Mouse (Mus musculus) left cerebral cortex, adult 11 months (tissue): ENCODE measurements around the gene Abcc3.

Source experiments
- DNase-seq: peaks from one replicate; pipeline ENCODE4 v3.0.0; 2022; ENCODE audit warnings: low spot score

Gene Abcc3

DNA sequence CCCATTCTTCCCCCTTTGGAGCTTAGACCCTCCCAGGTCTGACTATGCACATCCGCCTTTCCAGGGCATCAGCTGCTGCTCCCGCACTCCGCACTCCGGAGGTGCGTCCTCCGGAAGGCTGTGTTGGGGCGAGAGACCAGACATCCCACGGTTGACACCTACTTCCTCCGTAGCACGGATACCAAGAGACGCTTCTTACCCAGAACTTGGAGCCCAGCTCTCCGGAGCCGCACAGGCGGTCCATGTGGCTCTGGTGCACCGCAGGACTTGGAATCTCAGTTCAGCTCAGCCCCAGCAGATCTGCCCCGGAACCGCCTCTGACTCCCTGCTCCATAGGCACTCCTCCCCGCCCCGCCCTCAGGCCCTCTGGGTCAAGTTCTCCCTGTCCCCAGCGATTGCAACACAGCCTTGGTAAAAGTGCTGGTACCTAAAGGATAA, at the start of gene Abcc3:
Gene Abcc3, minus strand, starts transcription at position 326 of the 438 bp plus-strand sequence.
- no peak for DNase-seq

DNA sequence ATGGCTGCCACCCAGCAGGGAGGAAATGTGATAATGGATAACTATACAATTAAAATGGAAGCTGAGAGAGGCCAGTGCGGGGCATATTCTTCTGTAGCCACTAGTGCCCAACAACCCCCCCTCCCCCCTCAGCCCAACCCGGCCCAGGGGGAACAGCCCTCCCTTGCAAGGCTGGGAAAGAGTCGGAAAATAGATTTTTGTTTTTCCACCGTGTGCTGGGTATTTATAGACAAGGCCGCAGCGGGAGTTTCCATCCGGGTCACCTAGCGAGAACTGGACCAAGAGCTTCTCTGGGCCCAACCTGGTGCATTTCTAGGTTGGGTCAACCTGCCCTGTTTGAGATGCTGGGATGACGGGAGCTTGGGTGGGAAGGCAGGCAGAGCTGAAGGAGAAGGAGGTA, 49.0 kb upstream of the Abcc3 start:
- DNase-seq = no peak

DNA sequence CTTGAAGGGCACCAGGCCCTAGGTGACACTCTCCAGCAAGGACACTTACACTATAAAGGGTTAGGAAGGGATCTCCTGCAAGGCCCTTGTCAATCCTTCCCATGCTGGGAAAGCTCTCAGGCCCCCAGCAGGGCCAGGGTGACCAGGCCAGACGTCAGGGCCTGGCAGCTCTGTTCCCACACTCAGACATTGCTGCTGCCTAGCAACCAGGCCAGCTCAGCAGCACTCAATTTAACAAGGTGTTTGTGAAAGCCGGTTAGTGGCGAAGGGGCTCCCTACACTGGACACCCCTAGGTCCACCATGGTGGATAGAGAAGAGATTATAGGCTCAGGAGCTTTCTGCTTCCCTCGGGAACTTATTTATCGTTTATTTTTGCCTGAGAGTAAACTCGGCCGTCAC, 48.3 kb upstream of the Abcc3 start:
- no peak for DNase-seq

DNA sequence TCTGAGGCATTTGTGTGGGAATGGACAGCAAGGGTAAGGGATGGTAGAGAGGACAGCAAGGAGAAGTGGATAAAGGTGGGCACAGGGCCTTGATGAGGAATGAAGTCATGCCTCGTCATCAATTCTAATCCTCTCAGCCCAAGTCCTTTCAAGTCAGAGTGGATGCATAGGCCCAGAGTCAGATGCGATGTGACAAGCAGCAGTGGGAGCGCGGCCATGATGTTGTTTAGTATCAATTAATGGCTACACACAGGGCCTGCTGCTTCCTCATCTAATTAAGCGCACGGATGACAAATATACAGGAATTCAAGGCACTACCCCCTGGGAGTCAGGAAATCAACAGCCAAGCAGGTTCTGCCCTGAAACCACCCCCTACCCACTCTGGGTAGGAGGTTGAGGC, 47.6 kb upstream of the Abcc3 start:
- DNase-seq = no peak

DNA sequence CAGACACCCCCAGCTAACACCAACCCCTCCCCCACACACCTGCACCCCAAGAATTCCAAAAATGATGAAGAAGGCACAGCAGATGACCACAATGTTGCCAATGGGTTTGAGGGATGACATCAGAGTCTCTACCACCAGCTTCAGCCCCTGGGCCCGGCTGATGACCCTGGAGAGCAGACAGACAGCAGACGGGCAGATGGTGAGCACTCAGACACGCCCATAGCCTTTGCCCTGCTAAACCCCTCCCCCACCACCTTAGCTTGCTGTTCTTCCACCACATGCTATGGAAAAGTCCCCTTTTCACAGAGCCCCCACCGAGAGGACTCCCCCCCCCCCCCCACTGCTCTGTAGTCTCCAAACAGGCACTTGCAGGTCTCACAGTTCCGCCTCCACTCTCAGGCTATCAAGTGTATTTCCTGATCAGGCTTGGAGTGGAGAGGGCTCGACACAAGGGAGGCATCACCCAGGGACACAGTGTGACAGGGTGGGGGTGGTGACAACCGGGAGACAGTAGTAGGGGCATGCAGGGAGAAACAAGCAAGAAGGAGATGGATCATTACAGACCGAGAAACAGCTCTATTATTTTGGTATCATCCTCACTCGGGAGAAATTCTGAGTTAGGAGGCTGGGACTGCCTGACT, 36.3 kb upstream of the Abcc3 start:
- no peak for DNase-seq

DNA sequence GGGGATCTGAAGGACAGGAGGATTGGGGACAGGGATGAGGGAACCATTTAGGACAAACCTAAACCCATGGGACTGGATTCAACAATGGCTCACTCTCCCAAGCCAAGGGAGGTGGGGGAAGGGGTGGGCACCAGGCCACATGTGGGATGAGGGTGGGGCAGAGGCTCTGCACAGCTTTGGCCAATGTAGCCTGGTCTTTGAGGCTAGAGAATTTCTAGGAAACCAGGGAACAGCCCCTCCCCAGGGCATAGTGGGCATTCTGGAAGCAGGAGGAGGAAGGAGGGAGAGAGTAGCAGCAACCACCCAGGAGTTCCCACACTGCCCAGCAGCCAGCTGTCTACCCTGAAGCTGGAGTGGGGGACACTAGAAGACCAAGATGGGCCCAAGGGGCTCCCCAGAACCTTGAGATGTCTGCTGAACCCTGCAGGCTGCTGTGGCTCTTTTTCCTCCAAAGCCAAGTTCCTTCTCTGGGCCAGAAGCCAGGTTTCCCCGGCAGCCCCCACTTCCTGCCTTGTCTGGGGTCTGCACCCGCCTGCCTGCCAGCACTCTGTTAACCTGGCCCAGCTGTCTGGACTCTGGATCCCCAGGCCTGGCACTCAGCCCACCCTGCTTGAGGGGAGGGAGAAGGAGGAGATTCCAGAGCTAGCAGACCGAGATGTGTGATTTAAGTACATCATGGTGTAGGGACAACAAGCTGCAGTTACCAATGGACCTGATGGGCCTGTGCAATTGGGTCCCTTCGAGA, 35.5 kb upstream of the Abcc3 start:
- DNase-seq = no peak

DNA sequence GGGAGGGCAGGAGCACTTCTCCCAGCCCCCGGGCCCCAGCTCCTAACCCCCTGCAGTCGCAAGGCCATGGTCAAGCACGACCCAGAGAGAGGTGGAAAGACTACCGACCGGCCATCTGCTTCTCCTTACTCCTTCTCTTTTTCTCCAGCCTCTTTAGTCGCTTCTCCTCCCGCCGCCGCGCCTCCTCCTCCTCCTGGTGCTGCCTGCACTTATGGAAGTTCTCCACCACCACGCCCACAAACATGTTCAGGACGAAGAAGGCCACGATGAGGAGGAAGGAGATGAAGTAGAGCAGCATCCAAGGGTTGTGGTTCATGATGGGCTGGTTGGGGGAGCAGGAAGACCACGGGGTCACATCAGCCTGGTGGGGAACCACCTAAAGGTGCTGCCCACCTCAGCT, 32.9 kb upstream of the Abcc3 start:
- DNase-seq = no peak

DNA sequence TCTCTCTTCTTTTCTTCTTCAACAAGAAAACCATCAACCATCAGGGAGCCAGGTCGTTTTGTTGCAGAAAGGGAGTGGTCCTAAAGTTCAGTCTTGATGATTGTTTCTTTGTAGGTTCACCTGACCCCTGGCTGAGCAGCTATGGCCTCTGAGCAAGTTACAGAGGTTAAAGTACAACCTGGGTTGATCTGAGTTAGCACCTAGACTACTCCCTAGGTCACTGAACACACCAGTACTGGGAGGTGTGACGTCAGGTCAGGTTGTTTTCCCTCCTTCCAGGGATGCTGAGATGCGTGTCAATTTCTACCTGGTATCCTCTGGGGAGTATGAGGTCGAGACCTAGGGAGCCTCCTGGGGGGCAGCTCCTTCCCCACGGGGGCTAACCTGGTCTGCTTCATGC, 32.4 kb upstream of the Abcc3 start:
- DNase-seq = no peak

DNA sequence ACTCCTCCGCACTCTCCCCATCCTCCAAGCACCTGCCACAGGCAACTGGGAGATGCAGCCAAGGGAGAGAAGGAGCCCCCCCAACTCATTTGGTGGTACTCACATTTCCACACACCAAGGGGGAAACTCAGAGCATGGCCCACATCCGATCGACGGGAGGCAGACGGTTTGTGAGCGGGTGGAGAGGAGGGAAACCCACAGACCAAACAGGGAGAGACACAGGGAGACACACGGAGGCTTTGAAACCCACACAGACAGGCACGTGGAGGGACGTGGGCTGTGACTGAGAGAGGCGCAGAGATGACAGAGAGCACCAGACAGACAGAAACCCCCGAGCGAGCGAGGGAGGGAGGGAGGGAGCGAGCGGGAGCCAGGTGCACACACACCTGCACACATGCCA, 31.6 kb upstream of the Abcc3 start:
- no peak for DNase-seq

DNA sequence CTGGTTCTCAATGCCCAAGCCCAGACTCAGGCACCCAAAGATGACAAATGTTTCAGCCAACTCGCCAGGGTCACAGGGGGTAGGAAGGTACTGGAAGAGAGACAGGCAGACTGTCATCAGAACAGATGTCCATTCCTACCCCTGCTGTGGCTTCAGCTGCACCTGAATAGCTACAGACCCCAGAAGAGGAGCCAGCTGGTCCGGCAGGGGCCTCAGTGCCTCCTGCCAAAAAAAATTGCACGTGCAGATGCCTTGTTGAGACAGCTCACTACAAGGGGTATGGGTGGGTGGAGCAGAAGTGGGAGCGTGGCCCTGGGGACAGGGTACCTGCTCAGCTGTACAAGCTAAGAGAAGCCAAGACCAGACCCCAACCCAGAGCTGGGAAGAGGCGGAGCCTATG, 31.1 kb upstream of the Abcc3 start:
- no peak for DNase-seq

DNA sequence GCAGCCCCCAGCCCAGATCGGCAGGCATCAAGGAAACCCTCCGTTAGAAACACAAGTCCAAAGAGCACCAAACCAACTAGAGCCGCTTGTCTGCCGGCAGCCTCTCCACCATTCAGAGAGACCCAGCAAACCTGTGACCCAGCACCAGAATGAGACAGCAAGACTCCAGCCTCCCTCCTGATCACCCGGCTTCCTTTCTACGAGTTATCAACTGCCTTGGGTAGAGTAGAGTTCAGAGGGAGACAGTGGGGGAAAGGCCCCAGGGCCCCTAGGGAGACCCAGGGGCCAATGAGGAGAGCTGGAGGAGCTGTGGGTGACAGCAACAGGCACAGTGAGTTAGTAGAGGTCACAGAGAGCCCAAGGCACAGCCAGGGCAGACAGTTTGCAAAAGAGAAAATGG, 28.2 kb upstream of the Abcc3 start:
- DNase-seq = no peak

DNA sequence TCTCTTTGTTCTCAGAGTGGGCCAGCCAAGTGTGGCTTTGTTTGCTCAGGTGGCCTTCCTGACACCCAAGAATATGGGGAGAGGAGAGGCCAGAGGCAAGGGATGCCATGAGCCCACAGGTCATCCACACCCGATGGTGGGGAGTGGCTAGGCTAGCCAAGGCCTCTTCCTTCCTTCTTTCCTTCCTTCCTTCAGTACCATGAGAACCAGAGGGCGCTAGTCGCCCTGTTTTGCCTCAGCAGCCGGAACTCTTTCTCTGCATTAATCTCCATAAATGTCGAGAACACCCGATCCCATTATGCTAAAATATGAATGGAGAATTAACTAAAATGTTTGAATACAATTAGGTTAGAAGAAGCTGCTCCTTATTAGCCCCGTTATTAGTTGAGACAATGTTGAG, 27.5 kb upstream of the Abcc3 start:
- DNase-seq = no peak

DNA sequence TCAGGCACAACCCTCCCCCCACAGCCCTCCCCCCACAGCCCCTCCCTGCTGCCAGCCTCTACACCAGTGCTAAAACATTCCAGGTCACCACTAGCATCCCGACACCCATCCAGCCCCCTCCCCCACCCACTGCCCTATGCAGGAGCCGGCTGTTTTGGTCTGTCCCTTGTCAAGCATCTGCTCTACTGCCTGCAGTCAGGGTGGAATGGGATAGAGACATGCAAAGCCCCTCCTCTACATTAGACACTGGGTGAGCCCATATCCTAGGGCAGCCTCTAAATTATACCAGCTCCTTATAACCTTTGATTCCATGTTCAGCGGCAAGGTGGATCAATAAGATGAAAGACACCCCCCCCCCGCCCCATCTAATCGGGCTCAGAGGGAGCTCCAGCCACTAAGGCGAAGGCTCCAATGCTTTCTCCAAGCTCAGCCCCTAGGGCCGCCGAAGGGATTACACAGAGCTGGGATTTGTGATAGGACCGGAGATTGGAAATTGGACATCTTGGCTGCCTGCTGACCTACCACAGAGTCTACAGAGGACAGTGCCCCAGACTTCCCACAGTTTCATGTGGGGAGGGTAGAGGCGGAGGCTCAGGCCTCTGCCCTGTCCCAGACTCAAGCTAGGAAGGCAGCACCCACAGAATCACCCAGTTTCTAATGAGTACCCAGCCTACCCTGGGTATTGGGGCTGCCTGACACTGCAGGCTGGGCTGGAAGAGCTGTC, 26.4 kb upstream of the Abcc3 start:
- DNase-seq = no peak

DNA sequence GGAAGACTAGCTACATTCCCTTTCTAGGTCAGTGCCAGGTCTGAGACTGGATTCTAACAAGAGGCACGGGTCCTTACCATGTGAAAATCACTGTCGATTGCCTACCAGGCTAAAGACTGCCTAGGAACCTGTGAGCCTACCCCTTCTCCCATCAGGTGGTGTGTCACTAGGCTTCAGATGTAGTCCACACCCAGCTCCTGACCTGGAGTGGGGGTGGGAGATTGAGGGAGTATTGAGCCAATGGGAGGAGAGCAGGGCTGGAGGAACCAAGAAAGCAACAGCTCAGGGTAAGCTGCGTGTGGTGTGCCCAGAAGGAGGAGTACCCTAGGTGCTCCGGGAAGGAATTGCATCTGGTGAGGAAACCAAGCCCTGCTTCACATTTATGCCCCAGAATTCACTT, 21.2 kb upstream of the Abcc3 start:
- DNase-seq = no peak

DNA sequence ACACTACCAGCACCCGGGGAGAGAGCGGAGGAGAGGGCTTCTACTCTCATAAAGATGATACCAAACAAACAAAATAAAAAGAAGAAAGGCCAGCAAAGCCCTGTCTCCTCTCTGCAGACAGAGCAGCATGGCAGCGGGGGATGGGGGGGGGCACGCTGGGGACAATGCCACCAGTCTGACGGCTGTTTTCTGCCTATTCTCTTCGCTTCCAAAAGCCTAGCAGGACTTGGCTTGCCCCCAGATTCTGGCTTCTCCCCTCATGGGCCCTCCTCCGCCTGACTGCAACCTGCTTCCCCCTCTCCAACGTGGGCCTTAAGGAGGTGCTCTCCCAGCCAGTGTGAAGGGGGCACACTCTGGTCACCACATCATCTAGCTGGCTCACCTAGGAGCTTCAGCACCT, 20.7 kb upstream of the Abcc3 start:
- DNase-seq = no peak

DNA sequence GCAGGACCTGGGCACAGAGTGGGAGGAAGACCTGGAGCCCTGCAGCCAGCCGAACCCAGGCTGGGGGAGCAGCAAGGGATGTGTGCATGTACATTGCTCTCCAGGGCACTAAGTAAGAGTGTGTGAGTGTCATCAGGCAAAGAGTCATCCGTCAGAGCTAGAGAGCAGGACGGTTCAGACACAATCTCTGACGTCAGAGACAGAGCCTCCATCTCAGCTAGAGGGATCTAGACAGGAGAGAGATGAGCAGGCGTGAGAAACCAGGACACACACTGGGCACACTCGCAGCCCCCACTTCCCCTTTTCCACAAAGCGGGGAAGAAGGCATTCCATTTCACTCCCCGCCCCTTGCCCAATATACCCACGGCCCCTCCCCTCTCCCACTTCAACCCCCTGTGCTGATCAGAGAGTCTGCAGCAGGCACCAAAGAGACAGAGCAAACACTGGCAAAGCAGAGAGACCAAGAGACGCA, 20.2 kb upstream of the Abcc3 start:
- no peak for DNase-seq

DNA sequence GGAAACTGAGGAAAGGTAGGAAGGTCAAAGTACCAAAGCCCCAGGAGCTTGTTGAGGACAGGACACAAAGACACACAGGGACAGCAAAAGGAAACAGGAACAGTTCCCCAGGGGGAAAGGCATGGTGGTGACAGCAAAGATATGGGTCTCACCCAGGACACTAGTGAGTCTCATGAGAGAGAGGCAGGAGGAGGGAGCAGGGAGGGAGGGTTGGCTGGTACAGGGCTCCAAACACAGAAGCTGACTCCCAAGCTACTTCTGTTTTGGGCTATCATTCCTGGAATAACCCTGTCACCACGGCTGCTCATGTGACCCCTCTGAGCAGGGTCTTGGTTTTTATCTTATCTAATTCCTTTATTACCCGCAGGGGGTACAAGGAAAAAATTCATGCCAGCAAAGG, 19.8 kb upstream of the Abcc3 start:
- no peak for DNase-seq

DNA sequence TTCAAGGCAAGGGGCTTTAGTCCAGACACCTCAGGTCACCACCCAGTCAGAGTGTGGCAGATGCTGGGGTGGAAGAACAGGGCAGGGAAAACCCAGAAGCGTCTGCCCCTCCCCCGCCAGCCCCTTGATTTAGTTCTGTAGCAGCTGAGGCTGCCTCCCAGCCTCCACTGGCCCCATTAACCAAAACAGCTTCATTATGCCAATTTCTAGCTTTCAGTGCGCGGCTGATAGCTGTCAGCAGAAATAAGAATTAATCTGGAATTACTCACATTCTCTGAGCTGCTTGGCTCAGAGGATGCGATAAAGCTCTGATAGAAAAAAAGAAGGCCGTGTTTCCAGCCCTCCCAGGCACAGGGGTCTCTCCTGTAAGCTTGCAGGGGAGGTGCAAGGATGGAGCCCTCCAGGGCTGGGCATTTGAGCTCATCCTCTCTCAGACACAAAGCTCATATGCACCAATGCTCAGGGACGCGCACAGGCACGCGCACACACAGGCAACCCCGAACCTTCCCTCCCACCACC, 15.1 kb upstream of the Abcc3 start:
- no peak for DNase-seq

DNA sequence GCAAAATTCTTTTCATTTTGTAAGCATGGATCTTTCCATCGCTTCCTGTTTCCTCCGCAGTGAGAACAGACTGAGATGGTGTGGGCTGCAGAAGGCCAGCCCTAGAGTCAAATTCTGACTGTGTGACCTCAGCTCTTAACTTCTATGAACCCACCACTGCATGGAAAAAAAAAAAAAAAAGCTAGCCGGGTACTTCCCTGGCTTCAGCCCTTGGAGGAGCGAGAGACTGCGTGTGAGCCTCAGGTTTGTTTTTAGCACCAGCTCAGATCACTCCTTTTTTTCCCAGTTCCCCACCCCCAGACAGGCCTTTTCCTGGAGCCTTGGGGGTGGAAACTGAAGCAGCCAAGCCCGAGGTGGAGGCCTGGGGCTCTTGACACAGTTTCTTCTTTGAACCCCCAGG, 12.6 kb upstream of the Abcc3 start:
- peak; percentile 50 for DNase-seq

DNA sequence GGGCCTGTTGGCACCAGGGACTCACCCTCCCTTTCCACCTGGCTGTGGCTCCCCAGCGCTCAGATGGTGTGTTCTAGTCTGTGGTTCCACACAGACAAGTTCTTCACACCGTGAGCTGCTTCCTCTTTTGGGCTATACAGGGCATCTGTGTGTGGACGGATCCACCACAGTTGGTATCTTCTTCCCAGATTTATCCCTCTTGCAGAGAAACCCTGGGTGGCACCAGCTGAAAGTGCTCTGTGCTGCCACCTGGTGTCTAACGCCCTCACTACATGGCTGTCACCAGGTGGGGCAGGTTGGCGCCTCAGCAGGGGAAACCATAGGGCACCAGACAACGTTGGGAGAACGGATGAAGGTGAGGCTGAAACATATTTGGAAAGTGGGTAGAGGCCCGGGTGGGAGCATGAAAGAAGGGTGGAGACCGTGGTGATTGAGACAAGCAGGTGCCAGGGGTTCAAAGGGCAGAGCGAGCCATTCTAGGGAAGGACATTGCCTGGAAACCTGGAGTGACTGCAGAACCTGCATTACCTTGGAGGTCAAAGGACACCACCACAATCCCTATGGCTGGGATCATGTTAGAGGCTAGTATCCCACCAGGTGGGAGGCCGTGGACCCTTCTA, 12.0 kb upstream of the Abcc3 start:
- peak; percentile 65 for DNase-seq

DNA sequence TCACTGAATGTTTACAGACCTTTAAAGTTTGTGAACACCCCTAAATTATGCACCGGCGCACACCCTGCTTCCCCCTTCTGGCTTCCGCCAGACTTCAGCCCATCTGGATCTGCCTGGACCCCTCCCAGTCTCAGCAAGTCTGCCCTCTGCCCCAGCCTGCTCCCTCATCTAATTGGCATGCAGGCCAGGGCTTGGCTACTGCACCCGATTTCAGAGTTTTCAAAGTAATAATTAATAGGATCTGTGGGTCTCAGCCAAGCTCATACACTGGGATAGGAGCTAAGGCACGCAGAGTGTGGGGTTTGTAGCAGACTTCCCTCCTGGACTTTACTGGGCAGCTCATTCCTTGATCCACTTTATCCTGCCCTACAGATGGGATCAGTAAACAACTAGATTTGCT, 11.4 kb upstream of the Abcc3 start:
- no peak for DNase-seq

DNA sequence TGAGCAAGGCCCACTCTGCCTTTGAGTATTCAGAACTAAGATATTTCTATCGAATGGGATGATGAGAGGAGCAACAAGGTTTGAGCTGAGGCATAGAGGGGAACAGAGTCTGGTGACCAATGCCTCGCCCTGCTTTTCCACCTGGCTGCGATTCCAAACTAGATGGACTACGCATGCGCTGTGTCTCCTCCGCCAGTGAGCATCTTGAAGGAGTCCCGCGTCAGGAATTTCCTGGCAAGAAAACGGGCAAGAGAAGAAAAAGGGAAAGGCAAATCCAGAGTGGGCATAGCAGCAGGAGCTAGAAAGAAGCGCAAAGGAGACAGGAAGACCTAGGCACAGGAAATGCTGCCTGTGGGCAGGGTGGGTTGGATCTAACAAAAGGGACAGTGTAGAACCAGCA, 11.0 kb upstream of the Abcc3 start:
- no peak for DNase-seq

DNA sequence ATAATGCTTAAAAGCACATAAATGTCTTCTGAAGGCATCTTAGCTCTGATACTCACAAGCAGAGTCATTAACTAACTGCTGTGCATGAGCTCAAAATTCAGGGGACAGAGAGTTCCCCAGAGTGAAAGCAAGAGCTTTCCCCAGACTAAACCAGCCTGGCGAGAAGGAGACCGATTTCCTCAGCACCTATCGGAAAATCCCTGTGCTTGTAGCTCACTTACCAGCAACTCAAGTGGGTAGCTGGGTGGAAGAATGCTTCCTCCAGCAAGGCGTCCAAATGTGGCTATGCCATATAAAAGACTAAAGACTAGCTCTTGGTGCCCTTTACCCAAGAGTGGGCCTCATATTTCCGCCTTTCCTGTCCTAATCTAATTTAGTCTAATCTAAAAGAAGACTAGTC, 9.9 kb upstream of the Abcc3 start:
- DNase-seq = no peak
